Mouse (Mus musculus): ENCODE results near the gene Litaf.

- TF ChIP-seq TCF3 (IDR thresholded peaks at IDR 0.05; ENCODE audit: insufficient read length, low read depth) (no peak), POLR2A (IDR thresholded peaks at IDR 0.05; ENCODE audit: insufficient read length, low read depth) (no peak)
Measured at GRCm38 (mm10) chr16:11035273-11035672, 30.7 kb downstream of the Litaf start.
